Comparison of ENCODE assay signal across 23 mouse cellular contexts in the genomic region with DNA sequence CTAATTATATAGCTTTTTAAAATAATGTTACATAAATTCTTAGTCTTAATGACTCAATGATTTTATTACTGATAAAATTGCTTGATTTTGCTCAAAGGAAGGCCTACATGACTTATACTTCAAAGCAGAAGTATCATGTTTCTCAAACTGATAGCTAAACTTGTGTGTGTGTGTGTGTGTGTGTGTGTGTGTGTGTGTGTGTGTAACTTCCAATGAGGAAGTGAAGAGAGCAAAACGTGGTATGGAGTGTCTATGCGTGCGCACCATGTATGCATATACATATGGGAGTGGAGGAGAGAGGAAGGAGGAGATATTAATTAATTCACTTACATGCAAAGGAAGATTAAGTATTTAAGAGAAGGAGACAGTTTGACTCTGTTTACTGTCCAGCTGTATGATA.
DNase-seq lines count a peak whose midpoint lies in the region; ATAC-seq and TF ChIP-seq lines count a peak whose summit lies in the region.
"Had no signal": no experiment of that assay in that cellular context is flagged by ENCODE, and none has a peak within 500 bp of the region (broad histone marks: within the 10 kb centered on the region; RNA-seq: fewer than 3 reads in every experiment).

No protein-coding gene starts in this region.

- TF ChIP-seq CTCF in MEL (IDR thresholded peaks at IDR 0.05 in 2 of 3, conservative IDR thresholded peaks at IDR 0.05 in 1 of 3; ENCODE audit: control insufficient read depth in 1 of 3, insufficient read depth in 1 of 3, low read depth in 2 of 3, low read length in 3 of 3, poor library complexity in 1 of 3, severe bottlenecking in 1 of 3) = no peak

- no peak overlapping the region for H3K27ac ChIP-seq in MEL (ENCODE audit: control insufficient read depth, low read depth, low read length)

- H3K9ac ChIP-seq in MEL (ENCODE audit: control insufficient read depth, low read depth, low read length, poor library complexity, severe bottlenecking) = no peak overlapping the region

- DNase-seq in 416B (ENCODE audit: low read depth) = peak; percentile 81
- DNase-seq in MEL (ENCODE audit: low read depth, low spot score) = peak; percentile 85
- no peak for DNase-seq in left cerebral cortex, adult 18-20 months (ENCODE audit: low spot score in 2 of 2)
- DNase-seq in cerebellum, postnatal 36 days = no peak
- DNase-seq in urinary bladder, postnatal 10 days (ENCODE audit: low spot score) = no peak
- DNase-seq: adrenal gland, adult 2 months; adrenal gland, adult 8-10 months; adrenal gland, postnatal 10 days; adrenal gland, postnatal 14 days; adrenal gland, postnatal 25 days; adrenal gland, postnatal 36 days; B cell, adult 2 months; cerebellum, adult 11 months; cerebellum, adult 11-12 months; cerebellum, adult 18-20 months; cerebellum, adult 2 months; cerebellum, adult 8-10 months had no signal

- H3K4me3 ChIP-seq in MEL (ENCODE audit: control insufficient read depth in 1 of 2, insufficient read depth in 1 of 2, low read depth in 2 of 2, low read length in 2 of 2) = no peak overlapping the region

- peak; percentile 71 to 92 for TF ChIP-seq EP300 in MEL (IDR thresholded peaks at IDR 0.05; ENCODE audit: low read depth in 1 of 2, low read length in 2 of 2)

- H3K27me3 ChIP-seq in MEL (ENCODE audit: control insufficient read depth in 1 of 2, insufficient read depth in 2 of 2, low read length in 2 of 2) = no peaks in the 10 kb centered on the region
- H3K27me3 ChIP-seq: CH12.LX, Patski had no signal

- H3K36me3 ChIP-seq in MEL (ENCODE audit: control insufficient read depth in 1 of 2, insufficient read depth in 2 of 2, low read length in 2 of 2) = peaks cover 0 to 6% of the 10 kb centered on the region in 2 experiments; a peak in 2 of 4 replicates
- H3K36me3 ChIP-seq: G1E had no signal

- H3K4me1 ChIP-seq in MEL (ENCODE audit: control insufficient read depth in 1 of 2, insufficient read depth in 2 of 2, low read length in 2 of 2) = peaks cover 0 to 3% of the 10 kb centered on the region in 2 experiments; a peak in 1 of 4 replicates

- TF ChIP-seq POLR2A in MEL (IDR thresholded peaks at IDR 0.05; ENCODE audit: control insufficient read depth in 1 of 2, insufficient read depth in 1 of 2, low read depth in 1 of 2, low read length in 2 of 2, poor library complexity in 1 of 2) = no peak

- H3K79me2 ChIP-seq in MEL (ENCODE audit: control insufficient read depth, insufficient read depth, low read length, poor library complexity) = no peaks in the 10 kb centered on the region

- TF ChIP-seq RAD21 in MEL (IDR thresholded peaks at IDR 0.05; ENCODE audit: low read depth, low read length) = no peak; the same call in 1 of the 2 replicates

- peak; percentile 50; the same call in 1 of the 2 replicates for ATAC-seq in granulocyte monocyte progenitor cell, adult 5-6 weeks (replicated peaks; ENCODE audit: poor library complexity, severe bottlenecking)
- ATAC-seq: activated CD4-positive, CD25-positive, alpha-beta regulatory T cell, adult 4 months; CD4-positive, CD25-positive, alpha-beta regulatory T cell, adult 4 months; Patski had no signal

- no peaks in the 10 kb centered on the region for H3K9me3 ChIP-seq in MEL (replicated peaks; ENCODE audit: insufficient read depth, low read length)
- H3K9me3 ChIP-seq: G1E had no signal

TF ChIP-seq in MEL, 35 proteins besides CTCF, POLR2A, EP300 and RAD21:
- TF ChIP-seq MAFK (IDR thresholded peaks at IDR 0.05; ENCODE audit: borderline replicate concordance, low read depth, low read length) (no peak), TCF12 (IDR thresholded peaks at IDR 0.05; ENCODE audit: low read depth, low read length) (peak; percentile 41), ELF1 (IDR thresholded peaks at IDR 0.05; ENCODE audit: low read depth, low read length) (peak; percentile 77; the same call in 1 of the 2 replicates), GATA1 (IDR thresholded peaks at IDR 0.05; ENCODE audit: low read depth, low read length) (peak; percentile 67), ZKSCAN1 (IDR thresholded peaks at IDR 0.05; ENCODE audit: low read depth, low read length) (no peak), ZC3H11A (IDR thresholded peaks at IDR 0.05; ENCODE audit: low read depth, low read length) (no peak), MEF2A (IDR thresholded peaks at IDR 0.05; ENCODE audit: extremely low read depth, insufficient replicate concordance, low read depth, low read length, poor library complexity, severe bottlenecking) (no peak), ZNF384 (IDR thresholded peaks at IDR 0.05; ENCODE audit: low read depth, low read length) (no peak), NELFE (IDR thresholded peaks at IDR 0.05; ENCODE audit: low read depth, low read length) (no peak), MYC (IDR thresholded peaks at IDR 0.05; ENCODE audit: low read depth, low read length) (peak; percentile 93), POLR2AphosphoS5 (IDR thresholded peaks at IDR 0.05; ENCODE audit: borderline replicate concordance, low read depth, low read length) (no peak), RCOR1 (IDR thresholded peaks at IDR 0.05; ENCODE audit: low read depth, low read length) (peak; percentile 61; the same call in 1 of the 2 replicates), POLR2AphosphoS2 (IDR thresholded peaks at IDR 0.05; ENCODE audit: low read length) (no peak), SIN3A (IDR thresholded peaks at IDR 0.05; ENCODE audit: low read length) (peak; percentile 37; the same call in 1 of the 2 replicates), MAX (IDR thresholded peaks at IDR 0.05; ENCODE audit: low read length) (peak; percentile 68), MYB (IDR thresholded peaks at IDR 0.05; ENCODE audit: low read depth, low read length) (no peak), KAT2A (conservative IDR thresholded peaks at IDR 0.05; ENCODE audit: low read depth, low read length) (no peak), TAL1 (IDR thresholded peaks at IDR 0.05; ENCODE audit: low read length) (no peak), ETS1 (IDR thresholded peaks at IDR 0.05; ENCODE audit: low read depth, low read length) (peak; percentile 74; the same call in 1 of the 2 replicates), MXI1 (IDR thresholded peaks at IDR 0.05; ENCODE audit: low read depth, low read length) (peak; percentile 49; the same call in 1 of the 2 replicates)

Comparison
In these comparisons a context has a peak if more than half of its experiments do, and no peak if none do; other contexts are left out.
1. DNase-seq: peak in 416B (single experiment) and MEL (single experiment); none in left cerebral cortex, adult 18-20 months (0 of 2), cerebellum, postnatal 36 days (0 of 2) and urinary bladder, postnatal 10 days (single experiment).